Mouse (Mus musculus): ENCODE data around the gene Cdk1. TPM values are rescaled to one million over a fixed set of nuclear protein-coding genes. Genes with fewer than 3 reads are reported as not detected.
A peak's percentile ranks its signal among the peaks of the same experiment; 100 is the strongest.

Gene Cdk1
- total RNA-seq, 2 experiments from 2014 or later, result not detected

- H3K4me3 ChIP-seq, result no peak overlapping the region
- no peak overlapping the region for H3K27ac ChIP-seq
- intact Hi-C loops (cut with DNase I), result no loop called here
Measured at GRCm38 (mm10) chr10:69336219-69336618, 16.5 kb downstream of the Cdk1 start.

GRCm38 (mm10) chr10:69335611-69336010, 17.1 kb downstream of the Cdk1 start:
- intact Hi-C loops (cut with DNase I), result no loop called here
- no peak for DNase-seq
- TF ChIP-seq CTCF (IDR thresholded peaks at IDR 0.05), result no peak
- Histone ChIP-seq H3K27ac (peak overlapping the region; percentile 59), H3K4me3 (no peak overlapping the region)

More at GRCm38 (mm10) chr10:69336219-69336618, 16.5 kb downstream of the Cdk1 start:
- no peak for DNase-seq
- TF ChIP-seq CTCF (IDR thresholded peaks at IDR 0.05), result no peak

DNA sequence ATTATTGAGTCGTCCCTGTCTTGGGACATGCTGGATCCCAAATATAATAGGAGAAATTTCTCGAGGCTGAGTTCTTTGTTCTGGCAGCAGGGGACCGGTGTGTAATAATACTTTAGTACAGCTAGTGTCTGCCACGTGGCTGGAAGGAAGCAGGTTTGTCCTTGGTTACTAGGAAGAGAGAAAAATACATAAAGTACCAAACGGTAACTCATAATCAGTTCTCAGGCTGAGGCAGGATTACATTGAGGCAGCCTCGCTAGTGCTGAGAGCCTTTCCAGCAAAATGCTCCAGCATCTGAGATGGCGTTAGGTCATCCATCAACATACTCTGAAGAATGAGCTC, 17.6 kb downstream of the Cdk1 start:
- no peak for DNase-seq
- peak overlapping the region; percentile 59 for H3K27ac ChIP-seq
- peak overlapping the region; percentile 53 for H3K4me3 ChIP-seq
- intact Hi-C loops (cut with DNase I), result no loop called here
- TF ChIP-seq CTCF (IDR thresholded peaks at IDR 0.05), result no peak

DNA sequence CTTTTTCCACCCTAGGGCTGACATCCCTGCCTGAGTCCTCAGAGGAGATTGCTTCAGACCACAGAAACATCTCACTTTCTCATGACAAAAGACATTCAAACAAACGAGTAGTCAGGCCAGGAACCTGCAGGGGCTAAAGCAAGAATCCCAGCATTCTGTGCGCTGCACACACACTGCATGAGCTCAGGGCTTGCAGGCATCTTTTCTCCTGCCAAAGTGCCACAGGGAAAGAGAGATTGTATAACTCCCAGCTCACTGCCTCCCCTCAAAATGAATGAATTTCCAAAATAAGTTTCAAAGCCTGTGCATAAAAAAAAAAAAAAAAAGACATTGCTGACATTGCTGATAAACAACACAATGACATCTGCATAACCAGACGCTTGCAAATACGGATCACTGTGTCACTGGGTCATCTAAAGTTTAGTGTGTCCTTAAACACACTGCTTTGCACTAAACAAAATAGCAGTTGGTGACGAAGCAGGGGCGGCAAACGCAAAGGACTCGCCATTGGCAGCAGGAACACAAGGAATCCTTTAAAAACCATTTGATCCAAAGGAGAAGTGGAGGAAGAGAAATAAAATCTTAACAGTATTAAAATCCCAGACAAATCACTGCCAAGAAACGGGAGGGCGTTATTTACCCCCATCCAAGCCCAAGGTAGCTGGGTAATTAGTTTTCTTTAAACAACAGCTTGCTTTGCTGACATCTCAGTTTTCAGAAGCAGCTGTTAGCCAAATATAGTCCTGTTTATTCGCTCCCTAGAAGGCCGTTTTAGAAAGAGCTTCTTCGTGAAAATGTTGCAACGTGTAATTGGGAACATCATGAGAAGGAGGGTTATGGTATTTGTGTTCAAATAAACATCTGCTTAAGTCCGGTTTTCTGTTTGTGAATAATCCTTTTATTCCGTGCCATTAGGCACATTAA, 18.2 kb downstream of the Cdk1 start:
- peak overlapping the region; percentile 53 for H3K4me3 ChIP-seq
- intact Hi-C loops (cut with DNase I), result no loop called here
- DNase-seq, result no peak
- H3K27ac ChIP-seq, result peak overlapping the region; percentile 59
- TF ChIP-seq CTCF (IDR thresholded peaks at IDR 0.05), result no peak

DNA sequence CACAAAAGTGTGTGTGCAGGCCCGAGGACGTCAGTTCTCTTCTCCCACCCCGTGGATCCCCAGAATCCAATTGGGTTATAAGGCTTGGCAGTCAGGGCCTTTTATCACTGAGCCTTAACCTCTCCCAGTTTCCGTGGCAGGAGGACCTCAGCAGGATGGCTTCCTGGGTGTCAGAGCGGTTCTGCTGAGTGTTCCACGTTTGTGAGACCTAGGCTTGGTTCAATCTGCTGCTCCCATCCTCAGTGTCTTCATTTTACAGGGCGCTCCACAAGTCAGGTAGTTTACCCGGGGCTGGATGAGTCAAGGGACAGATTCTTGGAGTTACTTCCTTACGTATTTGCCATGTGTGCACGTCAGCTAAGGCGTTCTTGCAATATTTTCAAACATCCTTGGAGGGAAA, 19.5 kb downstream of the Cdk1 start:
- no peak for DNase-seq
- Histone ChIP-seq H3K4me3 (no peak overlapping the region), H3K27ac (no peak overlapping the region)
- TF ChIP-seq CTCF (IDR thresholded peaks at IDR 0.05), result no peak
- intact Hi-C loops (cut with DNase I), result no loop called here

DNA sequence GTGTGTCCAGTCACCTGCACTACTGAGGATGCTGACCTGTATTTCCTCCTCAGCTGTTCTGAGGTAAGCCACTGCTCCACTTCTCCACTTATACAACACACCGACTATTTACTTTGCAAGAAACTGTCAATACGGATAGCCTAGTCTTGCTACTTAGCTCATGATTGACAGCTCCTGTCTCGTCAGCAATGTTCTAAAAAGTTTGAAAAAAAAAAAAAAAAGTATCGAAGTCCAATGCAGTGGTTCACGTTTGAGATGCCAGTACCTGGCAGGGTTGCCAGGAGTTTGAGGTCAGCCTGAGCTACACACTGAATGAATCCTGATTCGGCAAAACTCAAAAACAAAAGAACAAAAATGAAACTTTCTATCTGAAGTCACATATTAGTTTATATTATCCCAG, 21.5 kb downstream of the Cdk1 start:
- intact Hi-C loops (cut with DNase I), result no loop called here
- no peak overlapping the region for H3K4me3 ChIP-seq
- DNase-seq, result no peak
- no peak overlapping the region for H3K27ac ChIP-seq
- no peak for TF ChIP-seq CTCF (IDR thresholded peaks at IDR 0.05)

DNA sequence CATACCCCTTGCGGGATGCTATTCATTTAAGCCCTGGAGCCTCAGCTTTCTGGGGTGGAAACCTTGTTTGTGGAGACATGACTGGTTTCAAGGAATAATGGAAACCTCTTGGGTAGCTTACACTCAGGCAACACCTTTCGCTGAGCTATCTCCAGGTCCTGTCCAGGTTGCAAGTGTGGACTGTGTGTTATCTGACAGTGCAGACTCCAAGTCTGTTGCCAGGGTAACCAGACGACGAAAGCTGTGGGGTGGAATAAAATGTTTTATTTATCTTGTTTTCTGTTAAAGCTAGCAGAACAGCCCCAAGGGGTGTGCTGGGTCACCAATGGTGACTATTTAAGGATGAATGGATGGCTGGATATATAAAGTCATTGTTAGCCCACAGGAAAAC, 24.1 kb downstream of the Cdk1 start:
- TF ChIP-seq CTCF (IDR thresholded peaks at IDR 0.05), result no peak
- H3K27ac ChIP-seq, result no peak overlapping the region
- H3K4me3 ChIP-seq, result no peak overlapping the region
- DNase-seq, result no peak
- intact Hi-C loops (cut with DNase I), result loop anchor here (10.0 kb wide), 1 partner anchor 324 kb away; no protein-coding TSS in a partner anchor

GRCm38 (mm10) chr10:69328029-69328655, 24.6 kb downstream of the Cdk1 start:
- Histone ChIP-seq H3K27ac (no peak overlapping the region), H3K4me3 (no peak overlapping the region)
- DNase-seq, result no peak
- intact Hi-C loops (cut with DNase I), result loop anchor here (10.0 kb wide), 1 partner anchor 323 kb away; no protein-coding TSS in a partner anchor
- no peak for TF ChIP-seq CTCF (IDR thresholded peaks at IDR 0.05)

- TF ChIP-seq CTCF (IDR thresholded peaks at IDR 0.05), result no peak
- no peak overlapping the region for H3K4me3 ChIP-seq
- intact Hi-C loops (cut with DNase I), result loop anchor here (10.0 kb wide), 1 partner anchor 323 kb away; no protein-coding TSS in a partner anchor
- no peak for DNase-seq
- no peak overlapping the region for H3K27ac ChIP-seq
Measured at GRCm38 (mm10) chr10:69327362-69327761, 25.4 kb downstream of the Cdk1 start.

DNA sequence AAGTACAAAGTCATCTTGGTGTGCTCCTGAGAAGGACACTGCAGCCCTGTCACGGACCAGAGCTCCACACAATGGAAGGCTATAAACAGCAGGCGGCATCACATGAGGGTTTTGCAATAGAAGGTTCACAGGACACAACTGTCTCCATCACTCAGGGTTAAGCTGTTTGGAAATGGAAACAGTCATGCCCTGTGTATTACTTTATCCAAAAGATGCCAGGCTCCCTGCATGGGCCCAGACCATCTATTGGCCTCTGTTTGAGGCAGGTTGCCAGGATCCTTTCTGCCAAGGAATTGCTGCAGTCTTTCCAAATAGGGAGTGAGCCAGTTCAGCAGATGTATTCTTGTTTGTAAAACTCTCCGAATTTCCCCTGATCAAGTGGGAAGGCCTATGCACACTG, 26.3 kb downstream of the Cdk1 start:
- no peak for TF ChIP-seq CTCF (IDR thresholded peaks at IDR 0.05)
- intact Hi-C loops (cut with DNase I), result loop anchor here (10.0 kb wide), 1 partner anchor 322 kb away; no protein-coding TSS in a partner anchor
- peak; percentile 54 for DNase-seq
- H3K27ac ChIP-seq, result peak overlapping the region; percentile 60
- no peak overlapping the region for H3K4me3 ChIP-seq

GRCm38 (mm10) chr10:69324816-69325215, 27.9 kb downstream of the Cdk1 start:
- TF ChIP-seq CTCF (IDR thresholded peaks at IDR 0.05), result no peak
- intact Hi-C loops (cut with DNase I), result loop anchor here (5.0 to 10.0 kb wide), 2 partner anchors 138 to 320 kb away; no protein-coding TSS in a partner anchor
- DNase-seq, result no peak
- Histone ChIP-seq H3K27ac (no peak overlapping the region), H3K4me3 (no peak overlapping the region)

DNA sequence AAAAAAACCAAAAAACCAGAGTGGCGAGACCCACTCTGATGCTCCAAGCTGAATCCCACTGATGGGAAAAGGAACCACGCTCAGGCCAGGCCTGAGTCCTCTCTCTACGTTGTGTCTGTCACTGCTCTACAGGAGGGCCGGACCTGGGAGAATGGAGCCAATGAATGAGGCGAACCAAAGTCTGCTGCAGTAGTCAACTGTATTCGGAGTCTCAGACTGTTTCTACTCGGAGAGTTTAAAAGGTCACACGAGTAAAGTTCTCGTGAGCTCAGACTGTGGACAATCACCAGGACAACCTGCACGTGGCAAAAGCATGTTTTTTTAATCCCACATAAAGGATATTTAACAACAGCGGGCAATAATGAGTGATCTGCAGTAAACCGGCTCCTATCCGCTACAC, 28.8 kb downstream of the Cdk1 start:
- Histone ChIP-seq H3K4me3 (no peak overlapping the region), H3K27ac (no peak overlapping the region)
- no peak for TF ChIP-seq CTCF (IDR thresholded peaks at IDR 0.05)
- intact Hi-C loops (cut with DNase I), result loop anchor here (5.0 to 10.0 kb wide), 2 partner anchors 137 to 319 kb away; no protein-coding TSS in a partner anchor
- DNase-seq, result no peak

- H3K4me3 ChIP-seq, result peak overlapping the region; percentile 7; the same call in 1 of the 2 replicates
- no peak for TF ChIP-seq CTCF (IDR thresholded peaks at IDR 0.05)
- intact Hi-C loops (cut with DNase I), result loop anchor here (2.0 to 10.0 kb wide), 3 partner anchors 134 to 419 kb away; no protein-coding TSS in a partner anchor
- H3K27ac ChIP-seq, result peak overlapping the region; percentile 57; the same call in 1 of the 2 replicates
- DNase-seq, result no peak
Measured at GRCm38 (mm10) chr10:69321519-69322035, 31.2 kb downstream of the Cdk1 start.

Measured in gastrocnemius, adult 2 months (tissue).